Mouse (Mus musculus): ENCODE results near the gene Tgm4.

The Tgm4 gene

GRCm38 (mm10) chr9:123034426-123034825, at the start of gene Tgm4:
Gene Tgm4 (plus strand): TSS chr9:123034726.
- CTCF ChIA-PET, result no interaction called here

- CTCF ChIA-PET, result no interaction called here
These were observed 35.9 kb upstream of the Tgm4 start for GRCm38 (mm10) chr9:122998406-122999192.

- CTCF ChIA-PET, result no interaction called here
These were observed 35.3 kb upstream of the Tgm4 start for GRCm38 (mm10) chr9:122999193-122999586.

- CTCF ChIA-PET, result interaction anchor here (0.7 kb wide), 1 partner anchor 11 kb away, joined by 3 read pairs; no protein-coding TSS in a partner anchor
These were observed 29.8 kb upstream of the Tgm4 start for GRCm38 (mm10) chr9:123004718-123005117.

GRCm38 (mm10) chr9:123006071-123006470, 28.5 kb upstream of the Tgm4 start:
- CTCF ChIA-PET, result no interaction called here

- CTCF ChIA-PET, result interaction anchor here (0.6 kb wide), 1 partner anchor 66 kb away, joined by 3 read pairs; no protein-coding TSS in a partner anchor
These were observed 13.4 kb upstream of the Tgm4 start, which contains the start of gene Tmem42 for GRCm38 (mm10) chr9:123020995-123021631. Gene Tmem42 (plus strand): TSS chr9:123021326.

- CTCF ChIA-PET, result interaction anchor here (0.6 kb wide), 1 partner anchor 66 kb away, joined by 3 read pairs; no protein-coding TSS in a partner anchor
These were observed 12.7 kb upstream of the Tgm4 start for GRCm38 (mm10) chr9:123021636-123022379.

GRCm38 (mm10) chr9:123024201-123024600, 10.3 kb upstream of the Tgm4 start:
- CTCF ChIA-PET, result no interaction called here

GRCm38 (mm10) chr9:123031496-123032246, 2.9 kb upstream of the Tgm4 start:
- CTCF ChIA-PET, result no interaction called here

GRCm38 (mm10) chr9:123047665-123048064, 13.1 kb downstream of the Tgm4 start:
- CTCF ChIA-PET, result no interaction called here

GRCm38 (mm10) chr9:123058724-123059292, 24.3 kb downstream of the Tgm4 start:
- CTCF ChIA-PET, result no interaction called here

- CTCF ChIA-PET, result no interaction called here
These were observed 25.6 kb downstream of the Tgm4 start for GRCm38 (mm10) chr9:123060172-123060571.

GRCm38 (mm10) chr9:123079149-123079548, 44.6 kb downstream of the Tgm4 start:
- CTCF ChIA-PET, result no interaction called here

GRCm38 (mm10) chr9:123080355-123080754, 45.8 kb downstream of the Tgm4 start:
- CTCF ChIA-PET, result interaction anchor here (0.8 kb wide), 1 partner anchor 343 kb away, joined by 3 read pairs; no protein-coding TSS in a partner anchor

- CTCF ChIA-PET, result interaction anchor here (0.8 kb wide), 1 partner anchor 344 kb away, joined by 3 read pairs; no protein-coding TSS in a partner anchor
These were observed 46.3 kb downstream of the Tgm4 start for GRCm38 (mm10) chr9:123080796-123081195.

- CTCF ChIA-PET, result interaction anchor here (0.5 kb wide), 1 partner anchor 1622 kb away, joined by 3 read pairs; no protein-coding TSS in a partner anchor
These were observed 50.8 kb downstream of the Tgm4 start for GRCm38 (mm10) chr9:123085373-123085772.

GRCm38 (mm10) chr9:123087558-123087957, 53.0 kb downstream of the Tgm4 start:
- CTCF ChIA-PET, result interaction anchor here (0.6 kb wide), 1 partner anchor 11 kb away, joined by 3 read pairs; no protein-coding TSS in a partner anchor

GRCm38 (mm10) chr9:123090844-123091243, 56.3 kb downstream of the Tgm4 start:
- CTCF ChIA-PET, result no interaction called here

- CTCF ChIA-PET, result no interaction called here
These were observed 65.3 kb downstream of the Tgm4 start for GRCm38 (mm10) chr9:123099631-123100455.

GRCm38 (mm10) chr9:123103425-123103824, 68.9 kb downstream of the Tgm4 start:
- CTCF ChIA-PET, result interaction anchor here (0.6 kb wide), 2 partner anchors 19 to 159 kb away, joined by 3 to 4 read pairs; no protein-coding TSS in a partner anchor

Measured in spleen, embryonic (tissue).